Mouse (Mus musculus) mesoderm, embryonic 11.5 days (tissue): ENCODE measurements around the gene Zfp536.

ENCODE experiments used
- DNase-seq: peaks from one replicate; pipeline ENCODE4 v3.0.0-alpha.2; 2012; ENCODE audit warnings: low read depth, low spot score

Gene Zfp536

DNA sequence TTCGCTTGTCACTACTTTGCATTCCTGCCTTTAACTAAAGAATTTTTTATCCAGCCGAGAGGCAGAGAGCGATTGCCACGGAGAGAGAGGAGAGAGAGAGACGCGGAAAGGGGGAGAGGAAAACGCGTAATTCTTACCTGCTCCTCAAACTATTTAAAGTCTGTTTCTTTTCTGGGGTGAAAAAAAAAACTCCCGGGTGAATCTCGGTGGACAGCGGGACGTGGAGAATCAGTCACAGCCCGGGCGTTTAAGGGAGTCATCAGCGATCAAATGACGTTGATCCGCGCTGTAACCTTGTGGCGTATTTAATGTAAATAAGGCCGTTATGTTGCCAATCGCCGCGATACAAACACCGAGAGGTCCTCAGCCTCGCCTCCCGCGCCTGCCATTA is at the start of gene Zfp536:
Zfp536 (minus strand) TSS at position 330 of the 391 bp plus-strand sequence.
- peak; percentile 40 for DNase-seq

DNA sequence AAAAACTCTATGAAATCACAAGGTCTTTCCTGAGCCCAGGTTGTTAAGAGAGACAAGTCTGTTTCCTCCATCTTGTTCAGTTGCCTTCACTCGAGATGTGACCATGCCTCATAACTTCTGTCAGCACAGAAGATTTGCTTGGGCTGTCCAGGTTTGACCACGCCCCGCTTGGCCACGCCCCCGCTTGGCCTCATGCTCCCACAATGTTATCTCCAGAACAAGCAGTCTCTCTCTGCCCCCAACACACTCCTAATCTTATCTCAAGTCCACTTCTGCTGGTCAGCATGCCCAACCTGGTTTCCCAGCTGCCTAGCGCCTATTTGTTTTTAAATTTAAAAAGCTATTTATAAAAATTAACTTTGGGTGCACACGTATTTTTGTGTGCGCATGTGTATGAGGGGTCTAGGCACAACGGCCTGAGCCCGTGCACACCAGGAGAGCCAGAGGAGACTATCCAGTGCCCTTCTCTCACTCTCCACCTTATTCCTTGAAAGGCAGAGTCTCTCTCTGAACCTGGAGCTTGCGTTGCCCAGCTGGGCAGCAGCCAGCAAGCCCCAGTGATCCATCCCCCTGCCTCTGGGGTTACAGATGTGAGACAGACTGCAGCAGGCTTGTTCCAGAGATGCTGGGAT is 47.3 kb upstream of the Zfp536 start:
- no peak for DNase-seq

- no peak for DNase-seq
Measured at GRCm38 (mm10) chr7:37818631-37819340, 45.3 kb upstream of the Zfp536 start.

GRCm38 (mm10) chr7:37816901-37817300 is 43.5 kb upstream of the Zfp536 start:
- no peak for DNase-seq

DNA sequence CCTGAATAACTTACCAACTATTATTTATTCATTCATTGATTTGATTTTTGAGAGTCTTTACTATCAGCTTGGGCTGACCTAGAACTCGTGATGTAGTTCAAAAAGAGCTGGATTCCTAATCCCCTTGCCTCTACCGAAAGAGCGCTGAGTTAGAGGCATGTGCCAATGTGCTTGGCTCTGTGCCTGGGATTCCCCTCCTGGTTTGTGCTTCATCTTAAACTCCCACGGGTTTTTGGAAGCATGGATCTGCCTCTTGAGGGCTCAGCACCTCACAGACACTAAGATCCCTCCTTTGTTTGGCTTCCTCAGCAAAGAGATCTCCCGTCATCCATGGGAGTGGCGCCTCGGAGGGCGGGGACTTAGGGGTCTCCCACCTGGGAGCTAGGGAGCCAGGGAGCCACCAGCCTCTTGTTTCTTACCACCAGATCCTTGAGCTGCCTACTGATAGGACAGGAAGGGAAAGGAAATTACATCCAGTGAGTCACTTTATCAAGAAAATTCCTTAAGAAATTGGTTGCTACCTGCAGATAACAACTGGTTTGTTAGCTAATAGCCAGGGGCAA is 41.5 kb upstream of the Zfp536 start:
- no peak for DNase-seq

DNA sequence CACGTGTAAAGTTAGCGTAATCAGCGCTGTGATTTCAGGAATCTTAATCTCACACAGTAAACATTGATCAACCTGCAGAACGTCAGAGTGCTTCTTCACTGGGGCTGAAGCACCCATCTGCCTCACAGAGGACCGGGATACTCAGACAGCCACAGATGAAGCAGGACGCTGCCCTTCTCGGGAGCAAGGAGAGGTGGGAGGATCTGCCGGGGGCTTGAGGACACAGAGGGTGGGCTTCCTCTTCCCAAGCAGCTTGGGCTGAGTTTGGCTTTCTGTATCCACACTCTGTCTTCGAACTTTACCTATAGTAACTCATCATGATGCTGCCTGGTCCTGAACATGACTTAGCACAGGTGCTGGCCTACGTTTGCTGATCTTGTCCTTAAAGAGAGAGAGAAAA is 40.2 kb upstream of the Zfp536 start:
- DNase-seq = no peak

DNA sequence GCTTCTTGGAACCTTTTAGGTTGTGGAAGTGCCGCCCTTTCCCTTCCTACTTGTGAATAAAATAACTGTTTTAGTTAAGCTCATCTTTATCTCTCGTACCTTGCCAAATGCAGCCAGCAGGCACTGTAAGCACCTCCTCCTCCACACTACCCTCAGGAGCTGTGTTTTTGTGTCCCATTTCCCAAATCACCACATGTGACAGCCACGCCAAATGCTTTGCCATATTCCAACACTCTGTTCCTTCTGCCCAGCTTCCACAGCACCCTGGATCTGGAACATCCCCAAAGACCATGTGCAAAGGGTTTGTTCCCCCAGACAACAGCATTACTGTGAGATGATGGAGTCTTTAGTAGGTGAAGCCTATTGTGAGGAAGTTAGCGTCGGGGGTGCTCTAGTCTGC is 36.5 kb upstream of the Zfp536 start:
- DNase-seq = no peak

DNA sequence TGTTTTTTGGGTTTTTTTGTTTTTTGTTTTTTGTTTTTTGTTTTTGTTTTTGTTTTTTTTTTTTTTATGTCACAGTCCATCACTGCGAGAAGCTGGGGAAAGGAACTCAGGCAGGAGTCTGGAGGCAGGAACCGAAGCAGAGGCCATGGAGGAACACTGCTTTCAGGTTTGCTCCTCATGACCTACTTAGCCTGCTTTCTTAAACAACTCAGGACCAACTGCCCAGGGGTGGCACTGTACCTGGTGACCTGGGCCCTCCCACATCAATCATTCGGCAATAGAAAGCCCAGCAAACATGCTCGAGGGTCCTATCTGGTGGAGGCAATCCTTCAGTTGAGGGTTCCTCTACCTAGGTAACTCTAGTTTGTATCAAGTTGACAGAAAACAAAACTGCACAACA is 35.6 kb upstream of the Zfp536 start:
- no peak for DNase-seq

GRCm38 (mm10) chr7:37801160-37801559 is 27.7 kb upstream of the Zfp536 start:
- DNase-seq = no peak

- DNase-seq = no peak
Measured at GRCm38 (mm10) chr7:37788721-37789120, 15.3 kb upstream of the Zfp536 start.

- peak; percentile 74 for DNase-seq
Measured at GRCm38 (mm10) chr7:37775502-37775901, 2.1 kb upstream of the Zfp536 start.

DNA sequence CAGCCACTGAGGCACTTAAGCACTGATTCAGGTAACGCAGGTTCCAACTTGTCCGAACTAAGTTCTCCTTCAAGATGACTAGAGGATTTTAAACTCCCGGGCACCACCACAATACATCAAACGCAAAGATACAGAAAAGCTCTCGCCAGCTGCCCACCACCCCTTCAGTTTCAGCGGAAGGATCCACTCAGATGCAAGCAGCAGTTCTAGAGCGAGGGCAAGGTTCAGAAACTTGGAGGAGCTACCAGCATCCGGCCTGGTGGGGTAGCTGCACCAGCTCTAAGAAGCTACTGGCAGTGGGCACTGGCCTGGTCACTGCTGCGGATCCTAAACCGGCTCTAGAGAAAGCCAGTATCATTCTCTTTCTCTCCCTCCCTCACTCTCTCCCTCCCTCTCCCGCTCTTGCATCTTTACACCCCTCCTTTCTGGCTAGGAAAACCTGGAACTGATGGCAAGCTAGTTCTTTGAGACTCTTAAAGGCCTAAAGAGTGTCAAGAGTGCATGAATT is 1.1 kb upstream of the Zfp536 start:
- DNase-seq = no peak

- no peak for DNase-seq
Measured at GRCm38 (mm10) chr7:37773906-37774305, 465 bp upstream of the Zfp536 start.

GRCm38 (mm10) chr7:37772376-37773311 is 797 bp downstream of the Zfp536 start:
- DNase-seq = peak; percentile 69

DNA sequence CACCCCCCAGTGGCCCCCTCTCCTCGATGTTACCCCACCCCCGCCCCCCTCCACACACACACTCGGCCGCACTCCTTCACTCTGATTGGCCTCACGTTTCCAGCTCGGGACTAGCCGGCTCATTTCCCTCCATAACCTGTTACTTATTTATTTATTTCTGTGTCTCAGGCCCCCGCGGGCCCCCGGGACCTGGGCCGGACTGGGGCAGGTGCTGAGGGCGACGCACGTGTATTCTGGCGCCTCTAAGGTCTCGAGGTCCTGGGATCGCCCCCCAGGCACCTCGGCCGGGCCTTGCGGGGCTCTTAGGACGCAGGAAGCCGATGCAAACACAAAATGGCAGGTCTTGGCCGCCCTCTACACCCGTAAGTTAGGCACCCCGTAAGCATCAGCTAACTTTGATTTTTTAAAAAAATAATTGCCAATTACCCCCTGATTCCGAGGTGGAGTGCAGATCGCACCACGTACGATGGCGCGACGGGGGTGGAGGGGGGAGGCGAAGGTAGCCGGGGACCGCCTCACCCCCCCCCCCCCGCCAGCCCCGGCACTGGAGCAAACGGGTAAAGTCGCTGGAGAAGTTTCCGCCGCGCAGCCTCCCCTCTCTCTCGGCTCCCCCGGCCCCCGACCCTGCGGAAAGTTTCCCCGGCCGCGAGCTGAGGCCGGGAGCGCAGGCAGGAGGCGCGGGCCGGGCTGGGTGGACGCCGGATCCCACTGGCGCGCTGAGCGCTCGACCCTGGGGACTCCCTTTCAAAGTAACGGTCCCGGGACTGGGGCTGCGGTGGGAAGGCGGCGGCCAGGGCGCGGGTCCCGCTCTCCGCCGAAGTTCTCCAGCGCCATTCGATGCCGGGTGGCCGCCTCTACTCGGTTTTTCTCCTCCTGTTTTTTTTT is 1.7 kb downstream of the Zfp536 start:
- peak; percentile 83 for DNase-seq

DNA sequence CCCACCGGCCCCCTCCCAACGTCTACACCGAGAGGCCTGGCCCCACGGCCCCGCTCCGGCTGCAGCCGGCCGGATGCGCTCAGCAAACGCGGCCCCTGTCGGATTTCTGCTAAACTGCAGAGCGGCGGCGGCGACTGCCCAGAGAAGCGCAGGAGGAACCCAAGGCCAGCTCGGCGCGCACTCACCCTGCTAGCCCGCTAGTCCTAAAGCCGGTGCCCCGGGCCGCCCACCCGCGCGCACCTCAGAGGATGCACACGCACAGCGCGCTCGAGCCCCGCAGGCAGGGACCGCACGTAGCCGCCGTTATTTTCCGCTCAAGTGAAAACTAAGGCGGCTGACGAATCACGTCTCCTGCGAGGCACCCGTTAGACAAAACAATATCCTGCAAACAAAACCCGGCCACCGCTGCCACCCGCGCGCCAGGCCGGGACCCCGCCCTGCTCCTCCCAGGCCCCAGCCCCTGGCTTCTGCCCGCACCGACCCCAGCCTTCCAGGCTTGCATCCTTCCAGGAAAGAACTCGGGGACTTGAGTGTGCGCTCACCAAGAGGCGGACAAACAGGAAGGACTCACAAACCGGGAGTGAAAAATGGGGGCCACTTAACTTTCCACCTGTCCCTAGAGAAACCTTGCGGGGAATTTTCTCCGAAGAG is 2.9 kb downstream of the Zfp536 start:
- peak; percentile 92 for DNase-seq

- peak; percentile 81 for DNase-seq
Measured at GRCm38 (mm10) chr7:37769526-37770399, 3.7 kb downstream of the Zfp536 start.

GRCm38 (mm10) chr7:37769004-37769403 is 4.4 kb downstream of the Zfp536 start:
- no peak for DNase-seq

DNA sequence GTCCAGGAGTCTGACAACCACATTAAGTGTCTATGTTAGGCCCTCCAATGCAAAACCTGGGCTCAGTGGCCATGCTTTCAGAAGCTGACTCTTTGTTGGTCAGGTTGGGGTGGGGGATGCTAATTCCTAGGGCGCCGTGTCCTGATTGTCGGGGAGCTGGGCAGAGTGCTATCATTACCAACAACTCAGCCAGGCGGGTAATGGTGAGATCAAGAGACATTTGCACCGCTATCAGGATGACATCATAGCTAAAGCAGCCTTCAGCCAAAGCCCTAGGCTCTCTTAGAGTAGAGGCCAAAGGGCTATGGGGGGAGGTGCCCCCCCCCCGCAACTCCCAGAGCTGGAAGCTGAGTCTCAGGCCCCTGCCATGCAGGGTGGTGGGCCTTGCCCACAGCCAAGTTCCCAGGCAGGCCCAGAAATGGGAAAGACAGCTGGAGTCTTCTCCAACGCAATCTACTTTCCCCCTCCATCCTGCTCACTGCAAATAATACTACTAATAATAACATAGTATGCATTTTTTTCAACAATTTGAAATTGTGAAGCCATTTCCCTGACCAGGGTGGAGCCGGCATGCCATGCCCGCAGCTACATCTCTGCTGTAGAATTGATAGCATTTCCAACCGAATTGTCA is 5.0 kb downstream of the Zfp536 start:
- no peak for DNase-seq
